Mouse (Mus musculus) c-Kit-positive CD71-negative TER-119-negative erythroid progenitor cells, embryonic 14.5 days (primary cell): ENCODE measurements around the gene Peak1.
A peak's percentile ranks its signal among the peaks of the same experiment; 100 is the strongest.
"Not testable (repeated sequence)": the region's sequence is repeated elsewhere in the genome, so short reads cannot be mapped to it uniquely, and the experiment has no call there.

Experiments used
- DNase-seq: peaks from one replicate; pipeline ENCODE4 v3.0.0-alpha.2; 2013; ENCODE audit warnings: low read depth

Peak1 gene

GRCm38 (mm10) chr9:56255676-56256432 lies 162.0 kb downstream of the Peak1 start:
- no peak for DNase-seq

GRCm38 (mm10) chr9:56244336-56244735 lies 173.5 kb downstream of the Peak1 start:
- no peak for DNase-seq

GRCm38 (mm10) chr9:56243885-56244284 lies 174.0 kb downstream of the Peak1 start:
- no peak for DNase-seq

- no peak for DNase-seq
Observed at GRCm38 (mm10) chr9:56242686-56243085, 175.2 kb downstream of the Peak1 start.

GRCm38 (mm10) chr9:56241076-56241475 lies 176.8 kb downstream of the Peak1 start:
- no peak for DNase-seq

- DNase-seq = no peak
Observed at GRCm38 (mm10) chr9:56235871-56236298, 182.0 kb downstream of the Peak1 start.

- no peak for DNase-seq
Observed at GRCm38 (mm10) chr9:56235281-56235680, 182.6 kb downstream of the Peak1 start.

GRCm38 (mm10) chr9:56234561-56234960 lies 183.3 kb downstream of the Peak1 start:
- DNase-seq = no peak

GRCm38 (mm10) chr9:56233316-56233715 lies 184.6 kb downstream of the Peak1 start:
- DNase-seq = no peak

GRCm38 (mm10) chr9:56230906-56231305 lies 187.0 kb downstream of the Peak1 start:
- no peak for DNase-seq

GRCm38 (mm10) chr9:56227626-56228025 lies 190.2 kb downstream of the Peak1 start:
- DNase-seq = no peak

- DNase-seq = not testable (repeated sequence)
Observed at GRCm38 (mm10) chr9:56223429-56224051, 194.3 kb downstream of the Peak1 start.

- DNase-seq = no peak
Observed at GRCm38 (mm10) chr9:56218860-56219259, 199.0 kb downstream of the Peak1 start.

GRCm38 (mm10) chr9:56218043-56218442 lies 199.8 kb downstream of the Peak1 start:
- DNase-seq = no peak

- DNase-seq = no peak
Observed at GRCm38 (mm10) chr9:56217386-56217785, 200.5 kb downstream of the Peak1 start.

GRCm38 (mm10) chr9:56213451-56214291 lies 204.2 kb downstream of the Peak1 start:
- peak; percentile 23 for DNase-seq

GRCm38 (mm10) chr9:56208817-56209216 lies 209.1 kb downstream of the Peak1 start:
- DNase-seq = no peak

- no peak for DNase-seq
Observed at GRCm38 (mm10) chr9:56207516-56207915, 210.4 kb downstream of the Peak1 start.

GRCm38 (mm10) chr9:56207083-56207482 lies 210.8 kb downstream of the Peak1 start:
- DNase-seq = peak; percentile 42

- DNase-seq = no peak
Observed at GRCm38 (mm10) chr9:56205336-56205735, 212.5 kb downstream of the Peak1 start.

GRCm38 (mm10) chr9:56204316-56204715 lies 213.6 kb downstream of the Peak1 start:
- no peak for DNase-seq

- peak; percentile 75 for DNase-seq
Observed at GRCm38 (mm10) chr9:56200645-56201314, 217.1 kb downstream of the Peak1 start.
